Mouse (Mus musculus) thymus, adult 2 months (tissue): ENCODE measurements around the gene Igf2bp1.

Source experiments
- CTCF ChIP-seq: fragments of 200-500 bp; IDR thresholded peaks from 2 replicates; pipeline ENCODE4 v1.5.1; 2012; ENCODE audit warnings: mild to moderate bottlenecking, control low read depth, low read length, moderate library complexity, borderline replicate concordance; ENCODE audit not compliant: control insufficient read depth, poor library complexity, insufficient read depth; ENCODE audit errors: extremely low read depth
- POLR2A ChIP-seq: fragments of 200-500 bp; IDR thresholded peaks from 2 replicates; pipeline ENCODE4 v1.6.1; 2012; ENCODE audit warnings: mild to moderate bottlenecking, low read length, control low read depth, moderate library complexity; ENCODE audit not compliant: control insufficient read depth, poor library complexity, insufficient read depth; ENCODE audit errors: extremely low read depth

DNA sequence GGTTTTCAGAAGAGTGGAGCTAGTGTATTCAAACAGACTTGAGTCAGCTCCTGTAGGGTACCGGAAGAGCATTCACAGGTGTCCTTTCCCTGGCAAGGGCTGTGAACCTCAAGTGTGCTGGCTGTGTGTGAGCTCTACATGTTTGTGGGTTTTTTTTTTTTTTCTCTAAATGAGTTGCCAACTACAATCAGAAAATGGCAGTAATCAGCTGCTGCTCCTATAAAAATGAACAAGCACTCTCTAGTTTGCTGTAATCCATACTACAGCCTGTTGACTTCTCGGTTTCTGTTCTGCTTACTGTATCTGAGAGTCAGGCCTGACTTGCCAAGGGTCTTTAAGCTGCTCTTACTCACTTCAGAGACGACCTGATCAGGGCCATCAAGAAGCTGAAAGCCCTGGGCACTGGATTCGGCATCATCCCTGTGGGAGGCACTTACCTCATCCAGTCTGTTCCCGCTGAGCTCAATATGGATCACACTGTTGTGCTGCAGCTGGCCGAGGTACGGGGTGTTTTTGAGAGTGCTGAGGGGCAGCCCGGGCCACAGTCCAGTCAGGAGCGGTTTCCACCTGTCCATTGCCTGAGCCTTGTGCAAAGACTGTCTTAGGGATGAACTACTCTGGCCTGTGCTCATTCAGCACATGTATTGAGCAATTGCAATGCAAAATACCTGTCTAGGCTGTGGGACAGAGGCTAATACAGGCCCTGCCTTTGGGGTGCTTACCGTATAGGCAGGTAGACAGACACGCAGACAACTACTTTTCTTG lies 39.2 kb upstream of the Igf2bp1 start:
- TF ChIP-seq CTCF (no peak), POLR2A (no peak)
